Mouse (Mus musculus): ENCODE measurements at regions not wholly inside any gene's neighbourhood (a gene's known extent, or its start where the extent isn't known, plus 50 kb on each side); places are given as distances from the start of the nearest gene placed in this dataset.

- no peak for DNase-seq
Observed at GRCm38 (mm10) chr13:28557032-28557570, 299.8 kb downstream of the Gm11361 start.

GRCm38 (mm10) chr13:28556385-28556938 is 299.1 kb downstream of the Gm11361 start:
- no peak for DNase-seq

DNA sequence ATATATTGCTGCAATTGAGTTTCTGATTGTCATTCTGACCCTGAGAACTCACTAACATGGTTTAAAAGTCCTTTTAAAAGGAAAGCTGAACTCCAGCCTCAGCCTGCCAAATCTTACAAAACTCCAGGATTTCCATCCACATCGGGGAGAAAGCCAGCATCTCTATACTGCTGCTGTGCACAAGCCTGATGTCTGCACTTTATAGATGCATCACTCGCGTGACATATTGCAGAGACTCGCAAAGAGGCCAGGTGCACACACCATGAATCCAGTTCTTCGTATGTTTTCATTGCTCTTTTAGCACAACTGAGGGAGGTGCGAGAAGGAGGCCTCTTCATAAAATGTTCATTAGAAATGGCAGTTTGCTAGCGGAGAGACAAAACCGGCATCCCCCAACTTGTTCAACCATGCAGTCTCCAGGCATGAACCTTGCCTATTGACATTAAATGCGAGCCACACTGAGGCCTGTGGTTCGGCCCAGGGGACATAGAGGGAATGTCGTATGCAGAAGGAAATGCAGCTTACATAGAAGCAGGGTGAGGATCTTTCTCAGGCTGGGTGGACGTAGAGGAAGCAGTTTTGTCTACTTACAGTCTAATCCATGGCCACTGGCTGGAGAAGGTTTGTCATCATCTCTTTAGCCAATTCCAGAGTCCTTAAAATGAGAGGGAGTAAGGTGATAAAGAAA is 297.0 kb downstream of the Gm11361 start:
- no peak for DNase-seq

- DNase-seq = no peak
Observed at GRCm38 (mm10) chr13:28552974-28553750, 295.8 kb downstream of the Gm11361 start.

DNA sequence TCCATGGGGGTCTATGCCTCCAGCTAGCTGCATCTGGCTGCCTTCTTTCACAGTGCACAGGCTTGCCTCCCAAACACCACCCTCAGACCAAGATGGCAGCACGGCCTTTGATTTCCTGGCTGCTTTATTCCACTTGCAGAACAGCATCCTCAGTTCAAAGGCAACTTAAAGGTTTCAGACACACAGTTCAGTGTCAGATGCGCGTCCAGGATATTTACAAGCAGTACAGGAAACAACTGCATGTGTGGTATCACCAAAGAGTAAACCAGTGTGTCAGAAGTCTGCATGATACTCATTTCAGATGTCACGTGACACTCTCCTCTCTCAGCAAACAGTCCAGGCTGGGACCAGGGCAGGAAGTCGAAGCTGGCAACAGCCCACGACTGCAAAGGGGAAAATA is 294.2 kb downstream of the Gm11361 start:
- DNase-seq = no peak

DNA sequence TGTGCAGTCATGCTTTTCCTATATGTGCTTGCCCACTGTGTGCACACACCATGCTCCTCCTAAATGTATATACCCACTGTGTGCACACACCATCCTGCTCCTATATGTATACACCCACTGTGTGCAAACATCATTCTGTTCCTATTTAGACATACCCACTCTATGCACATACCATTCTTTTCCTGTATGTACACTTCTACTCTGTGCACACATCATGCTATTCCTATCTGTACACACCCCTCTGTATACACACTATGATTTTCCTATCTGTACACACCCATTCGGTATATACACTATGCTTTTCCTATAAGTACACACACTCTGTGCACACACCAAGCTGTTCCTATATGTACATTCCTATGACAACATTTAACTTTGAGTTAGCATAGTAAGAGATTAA is 288.5 kb downstream of the Gm11361 start:
- no peak for DNase-seq

DNA sequence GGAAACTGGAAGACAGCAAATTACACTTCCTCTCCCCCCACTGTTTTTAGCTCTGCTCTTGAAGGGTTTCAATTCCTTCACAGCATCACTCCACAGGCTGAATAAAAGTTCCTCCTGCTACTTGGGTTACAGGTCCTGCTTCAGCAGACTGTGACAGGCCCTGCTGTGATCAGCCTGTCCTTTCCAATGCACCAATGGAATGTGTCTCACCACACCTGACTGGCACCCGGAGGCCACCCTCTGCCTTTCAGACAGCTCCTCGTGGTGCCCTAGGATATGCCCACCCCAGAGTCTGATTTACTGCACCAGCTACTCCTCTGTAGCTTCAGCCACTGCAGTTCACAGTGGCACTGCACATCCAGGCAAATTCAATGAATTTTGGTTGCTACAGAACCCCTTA is 288.0 kb downstream of the Gm11361 start:
- DNase-seq = no peak

DNA sequence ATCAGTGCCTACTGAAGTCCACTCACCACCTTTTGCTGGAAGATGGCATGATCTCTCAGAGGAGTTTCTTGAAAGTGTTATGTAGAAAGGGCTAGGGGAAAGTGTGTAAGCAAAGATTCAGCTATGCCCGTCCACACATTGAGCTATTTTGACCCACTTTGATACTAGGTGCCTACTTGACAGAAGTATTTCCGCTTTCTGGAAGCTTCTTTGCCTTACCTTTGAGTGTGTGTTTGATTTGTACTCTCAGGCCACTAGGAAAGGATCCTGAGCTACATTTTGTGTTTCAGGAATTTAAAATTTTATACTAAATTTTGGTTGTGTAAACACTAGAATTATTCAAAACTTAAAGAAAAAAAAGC is 287.5 kb downstream of the Gm11361 start:
- no peak for DNase-seq

DNA sequence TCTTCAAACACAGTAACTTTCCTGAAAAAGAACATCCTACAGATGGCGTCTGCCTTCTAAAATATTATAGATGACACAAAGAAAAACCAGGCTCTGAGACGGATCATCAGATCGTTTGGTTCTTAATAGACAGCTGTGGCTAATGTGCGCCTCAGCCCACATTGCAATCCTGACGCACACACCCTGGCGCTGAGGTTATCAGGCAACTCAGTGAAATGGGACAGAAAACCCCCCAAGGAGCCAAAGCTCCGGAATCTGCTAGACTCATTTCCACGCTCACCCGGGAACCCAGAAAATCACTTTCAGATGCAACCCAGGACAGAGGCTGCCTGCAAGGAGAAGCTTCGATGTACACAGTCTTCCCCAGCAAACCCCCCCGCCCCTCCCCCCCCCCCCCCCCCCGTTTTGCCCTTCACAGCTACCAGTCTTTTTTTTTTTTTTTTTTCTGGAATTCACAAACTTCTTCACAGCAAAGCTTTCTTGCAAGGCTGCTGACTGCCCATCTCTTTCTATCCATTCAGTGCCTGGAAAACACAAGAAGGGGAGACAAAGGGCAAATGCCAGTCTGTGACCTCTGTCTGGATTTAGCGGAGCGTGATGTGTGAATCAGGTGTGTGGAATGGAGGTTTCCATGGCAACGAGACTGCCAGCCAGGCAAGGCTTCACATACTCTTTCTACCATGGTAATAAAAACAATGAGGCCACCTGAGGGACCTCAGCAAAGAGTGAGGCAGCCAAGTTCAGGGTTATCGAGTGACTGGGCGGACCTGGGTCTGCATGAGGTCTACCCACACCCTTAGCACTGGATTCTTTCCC is 286.9 kb downstream of the Gm11361 start:
- DNase-seq = no peak

DNA sequence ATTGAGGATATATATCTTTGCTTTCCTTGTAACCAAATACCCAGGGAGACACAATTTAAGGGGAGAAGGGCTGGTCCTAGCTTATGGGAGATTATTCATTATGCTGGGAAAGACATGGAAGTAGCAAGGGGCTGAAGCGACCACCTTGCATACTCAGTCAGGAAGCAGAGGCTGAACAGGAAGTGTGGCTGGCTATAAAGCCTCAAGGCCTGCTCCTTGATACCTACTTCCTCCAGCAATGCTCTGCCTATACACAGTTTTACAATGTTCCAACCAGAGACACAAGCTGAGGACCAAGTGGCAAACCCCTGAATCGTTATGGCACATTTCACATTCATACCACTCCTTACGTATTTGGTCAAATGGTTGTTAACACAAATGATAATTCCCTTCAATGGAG is 284.3 kb downstream of the Gm11361 start:
- DNase-seq = no peak

DNA sequence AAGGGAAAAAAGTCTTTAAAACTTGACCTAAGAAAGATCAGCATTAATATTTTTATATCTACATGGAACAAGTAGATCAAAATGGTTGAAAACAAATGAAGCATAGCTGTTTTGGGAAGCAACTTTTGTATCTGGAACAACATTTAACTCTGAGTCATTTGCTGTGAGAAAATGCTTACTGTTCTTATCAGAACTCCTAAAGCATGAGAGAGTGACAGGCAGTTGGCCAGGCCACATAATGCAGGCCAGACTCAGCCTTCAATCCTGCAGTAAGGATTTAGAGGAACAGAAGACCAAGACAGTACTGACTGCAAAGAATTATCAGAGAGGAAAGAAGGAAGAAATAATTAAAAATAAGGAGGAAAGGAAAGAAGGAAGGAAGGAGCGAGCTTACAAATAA is 275.8 kb downstream of the Gm11361 start:
- DNase-seq = no peak

- DNase-seq = no peak
Observed at GRCm38 (mm10) chr13:28532278-28532677, 274.9 kb downstream of the Gm11361 start.

GRCm38 (mm10) chr13:28531534-28531999 is 274.2 kb downstream of the Gm11361 start:
- no peak for DNase-seq

DNA sequence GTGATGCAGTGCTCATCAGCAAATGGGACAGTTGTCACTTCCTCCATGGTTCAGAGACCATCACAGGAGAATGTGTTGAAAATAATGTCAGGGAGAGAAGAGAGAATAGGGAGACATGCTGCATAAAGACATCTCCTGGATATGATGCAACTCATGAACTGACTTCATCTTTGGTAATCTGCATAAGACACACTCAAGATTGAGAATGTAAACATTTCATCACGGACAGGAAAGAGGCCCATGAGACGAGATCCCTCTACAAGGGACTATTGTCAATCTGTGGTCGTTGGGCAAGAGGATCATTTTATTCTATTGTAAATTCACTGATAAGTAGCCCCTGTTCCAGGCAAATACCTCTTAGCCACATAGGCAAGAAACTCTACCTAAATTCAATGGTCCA is 273.6 kb downstream of the Gm11361 start:
- DNase-seq = no peak

DNA sequence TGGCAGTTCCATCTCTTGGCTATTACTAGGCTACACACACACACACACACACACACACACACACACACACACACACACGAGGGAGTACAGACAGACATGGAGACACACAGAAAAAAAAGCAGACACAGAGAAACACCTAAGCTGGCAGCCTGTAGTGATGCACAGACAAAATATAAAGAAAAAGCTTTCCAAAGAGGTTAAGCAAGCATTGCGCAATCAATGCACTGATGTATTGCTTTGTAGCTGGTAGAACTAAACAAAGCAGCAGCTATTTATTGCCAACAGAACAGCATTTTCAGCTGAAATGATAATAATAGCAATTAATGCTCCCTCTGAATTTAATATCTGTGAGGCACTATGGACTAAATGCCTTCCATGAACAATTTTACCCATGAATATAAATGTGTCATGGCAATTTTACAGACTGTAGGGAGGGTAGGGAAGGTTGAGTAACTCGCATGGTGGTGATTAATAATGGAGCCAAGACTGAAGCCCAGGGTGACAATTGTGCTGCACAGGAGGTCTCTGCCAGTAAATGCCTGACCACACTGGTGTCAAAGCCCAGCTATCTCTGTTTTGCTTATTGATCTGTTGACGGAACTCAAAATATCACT is 271.7 kb downstream of the Gm11361 start:
- DNase-seq = no peak

- no peak for DNase-seq
Observed at GRCm38 (mm10) chr13:28526299-28526698, 269.0 kb downstream of the Gm11361 start.

GRCm38 (mm10) chr13:28524411-28524810 is 267.1 kb downstream of the Gm11361 start:
- no peak for DNase-seq

GRCm38 (mm10) chr13:28520127-28520482 is 262.8 kb downstream of the Gm11361 start:
- no peak for DNase-seq

GRCm38 (mm10) chr13:28519383-28520126 is 262.2 kb downstream of the Gm11361 start:
- DNase-seq = no peak

DNA sequence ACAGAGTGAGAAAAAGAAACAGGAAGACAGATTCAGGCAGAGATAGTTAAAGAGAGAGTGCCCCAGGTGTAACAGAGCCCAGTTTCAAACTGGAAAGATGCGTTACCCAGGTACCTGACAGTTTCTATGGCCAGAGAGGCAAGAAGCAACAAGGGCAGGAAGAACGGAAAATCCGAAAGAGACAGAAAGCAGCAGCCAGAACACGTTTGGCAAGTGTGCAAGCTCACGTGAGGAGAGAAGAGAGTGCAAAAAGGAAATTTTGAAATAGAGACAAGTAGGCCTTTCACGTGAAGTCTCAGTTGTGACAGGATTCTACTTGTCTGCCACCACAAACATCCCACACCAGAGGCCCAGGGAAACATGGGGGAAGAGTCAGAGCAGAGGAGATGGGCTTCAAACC is 259.8 kb downstream of the Gm11361 start:
- no peak for DNase-seq

- DNase-seq = no peak
Observed at GRCm38 (mm10) chr13:28516636-28517035, 259.3 kb downstream of the Gm11361 start.

- DNase-seq = no peak
Observed at GRCm38 (mm10) chr13:28514245-28514644, 256.9 kb downstream of the Gm11361 start.
